Mouse (Mus musculus): ENCODE data around the gene Chmp1a. TPM values are rescaled to one million over a fixed set of nuclear protein-coding genes. Genes with fewer than 3 reads are reported as not detected.
"Not testable (repeated sequence)": the region's sequence is repeated elsewhere in the genome, so short reads cannot be mapped to it uniquely, and the experiment has no call there.

The Chmp1a gene
- total RNA-seq (2021), result 10 to 100 TPM; 41.6 to 53.3 TPM
- long read RNA-seq, experiment 1, partial matches to known transcripts, result 1 of 57 reads
- long read RNA-seq, experiment 1, other reads (novel, unspliced or antisense), result 53 of 57 reads
- long read RNA-seq, experiment 2, partial matches to known transcripts, result 8 of 77 reads
- long read RNA-seq, experiment 2, other reads (novel, unspliced or antisense), result 65 of 77 reads

- peak; percentile 88 for DNase-seq
- intact Hi-C loops (cut with DNase I; ENCODE audit: low total_unique reads), result no loop called here
Measured at GRCm38 (mm10) chr8:123212321-123213117, at the start of gene Chmp1a, which contains the start of gene Spata33. Chmp1a (minus strand) TSS chr8:123212763. Spata33 (plus strand) TSS chr8:123212832.

DNA sequence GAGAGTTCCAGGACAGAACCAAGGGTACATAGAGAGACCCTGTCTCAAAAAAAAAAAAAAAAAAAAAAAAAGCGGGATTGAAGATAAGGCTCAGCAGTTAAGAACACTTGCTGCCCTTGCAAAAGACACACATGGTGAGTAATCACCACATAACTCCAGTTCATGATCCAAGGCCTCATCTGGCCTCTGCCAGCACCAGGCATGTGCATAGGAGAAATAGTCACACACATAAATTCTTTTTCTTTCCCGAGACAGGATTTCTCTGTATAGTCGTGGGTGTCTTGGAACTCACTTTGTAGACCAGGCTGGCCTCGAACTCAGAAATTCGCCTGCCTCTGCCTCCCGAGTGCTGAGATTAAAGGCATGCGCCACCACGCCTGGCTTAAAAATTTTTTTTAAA, 45.0 kb upstream of the Chmp1a start:
- intact Hi-C loops (cut with DNase I; ENCODE audit: low total_unique reads), result not testable (repeated sequence)

GRCm38 (mm10) chr8:123257114-123257513, 44.6 kb upstream of the Chmp1a start:
- intact Hi-C loops (cut with DNase I; ENCODE audit: low total_unique reads), result no loop called here
- DNase-seq, result no peak

More for the DNA sequence above, 45.0 kb upstream of the Chmp1a start:
- not testable (repeated sequence) for DNase-seq

DNA sequence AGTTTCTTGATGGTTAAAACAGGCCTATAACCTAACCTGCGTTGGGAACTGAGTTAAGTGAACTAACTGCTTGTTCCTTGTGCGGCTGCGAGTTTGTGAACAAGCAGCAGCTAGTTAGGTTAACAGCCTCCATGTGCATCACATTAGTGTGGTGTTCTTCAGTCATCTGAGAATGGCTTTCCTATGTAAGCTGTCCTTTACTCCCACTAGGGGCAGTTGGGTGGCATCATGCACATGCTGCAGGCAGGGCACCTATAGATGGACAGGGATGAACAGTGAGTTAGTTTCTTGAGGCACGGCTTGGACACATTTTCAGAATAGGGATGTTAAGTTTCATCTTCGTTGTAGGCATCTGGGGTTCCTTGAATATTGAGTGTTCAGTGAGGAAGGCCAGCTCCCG, 42.6 kb upstream of the Chmp1a start:
- intact Hi-C loops (cut with DNase I; ENCODE audit: low total_unique reads), result no loop called here
- no peak for DNase-seq

GRCm38 (mm10) chr8:123254099-123254885, 41.7 kb upstream of the Chmp1a start, which contains the start of the genes Zfp276 and Vps9d1:
Zfp276 (plus strand) TSS chr8:123254195.
Vps9d1 (minus strand) TSS chr8:123254348.
- intact Hi-C loops (cut with DNase I; ENCODE audit: low total_unique reads), result no loop called here
- peak; percentile 88 for DNase-seq

- intact Hi-C loops (cut with DNase I; ENCODE audit: low total_unique reads), result no loop called here
- DNase-seq, result no peak
Measured at GRCm38 (mm10) chr8:123253451-123254098, 41.0 kb upstream of the Chmp1a start.

DNA sequence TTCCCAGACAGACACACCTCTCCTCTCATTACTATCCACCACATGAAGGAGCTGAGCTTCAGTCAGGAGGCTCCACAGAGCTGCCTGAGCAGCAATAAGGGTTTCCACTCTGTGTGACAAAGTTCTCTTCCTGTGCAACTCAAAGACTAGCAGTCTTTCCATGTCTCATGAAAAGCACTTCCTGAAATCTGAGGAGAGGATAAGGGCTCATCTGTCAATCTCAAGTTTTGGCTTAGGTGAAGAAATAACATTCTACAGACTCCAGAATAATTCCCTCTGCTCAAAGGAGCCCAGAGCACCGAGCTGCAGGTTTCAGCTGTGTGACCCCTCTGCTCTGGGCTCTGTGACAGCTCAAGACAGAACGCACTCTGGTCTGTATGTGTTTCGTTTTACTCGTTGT, 40.4 kb upstream of the Chmp1a start:
- DNase-seq, result no peak
- intact Hi-C loops (cut with DNase I; ENCODE audit: low total_unique reads), result no loop called here

DNA sequence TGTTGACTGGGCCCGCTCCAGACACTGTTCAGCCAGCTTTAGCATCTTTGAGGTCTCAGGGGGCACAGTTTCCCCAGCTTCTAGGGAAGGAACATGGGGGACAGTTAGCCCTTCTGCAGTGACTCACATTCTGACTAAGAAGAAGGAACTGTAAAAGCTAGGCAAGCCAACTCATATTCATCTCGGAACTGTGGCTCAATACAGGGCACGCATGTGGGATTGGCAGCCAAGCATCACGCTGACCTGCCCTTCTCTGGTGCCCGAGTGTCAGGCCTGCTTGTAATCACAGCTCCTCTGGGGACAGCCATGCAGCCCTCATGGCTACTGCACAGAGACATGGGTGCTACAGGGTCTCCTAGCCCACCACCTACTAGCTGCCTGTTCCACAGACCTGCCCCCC, 38.4 kb upstream of the Chmp1a start:
- intact Hi-C loops (cut with DNase I; ENCODE audit: low total_unique reads), result no loop called here
- no peak for DNase-seq

DNA sequence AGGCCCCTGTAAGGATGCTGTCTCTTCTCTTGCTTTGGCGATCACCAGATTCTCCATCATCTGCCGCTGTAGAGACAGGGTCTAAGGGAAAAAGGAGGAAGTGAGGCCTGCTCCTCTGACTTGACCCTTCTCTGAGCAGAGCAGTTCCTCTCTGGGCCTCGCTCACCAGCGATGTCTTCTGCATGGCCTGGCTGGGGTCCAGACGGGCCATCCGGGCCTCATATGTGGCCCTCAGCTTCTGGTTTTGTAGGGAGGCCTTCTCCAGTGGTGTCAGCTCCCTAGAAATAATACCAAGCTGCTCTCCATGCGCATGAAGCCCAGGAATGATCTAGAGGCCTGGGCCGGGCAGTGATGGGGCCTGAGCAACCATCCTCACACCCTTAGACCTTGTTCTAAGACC, 36.0 kb upstream of the Chmp1a start:
- intact Hi-C loops (cut with DNase I; ENCODE audit: low total_unique reads), result no loop called here
- no peak for DNase-seq

DNA sequence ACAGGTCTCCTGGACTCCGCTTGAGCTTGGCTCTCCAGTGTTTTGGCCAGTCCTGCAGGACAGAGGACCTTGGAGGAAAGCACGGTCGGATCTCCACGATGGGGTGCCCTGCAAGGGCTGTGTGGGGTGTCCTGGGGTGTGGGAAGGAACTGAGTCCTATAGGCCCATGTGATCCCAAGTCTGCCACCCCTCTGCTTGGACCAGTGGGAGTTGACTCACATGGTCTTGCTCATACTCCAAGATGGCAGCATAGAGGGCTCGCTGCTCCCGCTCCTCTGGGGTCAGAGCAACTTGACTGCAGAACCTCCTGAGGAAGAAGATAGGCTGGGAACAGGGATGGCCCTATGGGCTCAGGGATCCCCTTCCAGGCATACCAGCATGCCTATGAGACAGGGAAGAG, 35.2 kb upstream of the Chmp1a start:
- no peak for DNase-seq

GRCm38 (mm10) chr8:123245543-123245942, 33.0 kb upstream of the Chmp1a start:
- intact Hi-C loops (cut with DNase I; ENCODE audit: low total_unique reads), result no loop called here

More for the DNA sequence above, 35.2 kb upstream of the Chmp1a start:
- intact Hi-C loops (cut with DNase I; ENCODE audit: low total_unique reads), result no loop called here

DNA sequence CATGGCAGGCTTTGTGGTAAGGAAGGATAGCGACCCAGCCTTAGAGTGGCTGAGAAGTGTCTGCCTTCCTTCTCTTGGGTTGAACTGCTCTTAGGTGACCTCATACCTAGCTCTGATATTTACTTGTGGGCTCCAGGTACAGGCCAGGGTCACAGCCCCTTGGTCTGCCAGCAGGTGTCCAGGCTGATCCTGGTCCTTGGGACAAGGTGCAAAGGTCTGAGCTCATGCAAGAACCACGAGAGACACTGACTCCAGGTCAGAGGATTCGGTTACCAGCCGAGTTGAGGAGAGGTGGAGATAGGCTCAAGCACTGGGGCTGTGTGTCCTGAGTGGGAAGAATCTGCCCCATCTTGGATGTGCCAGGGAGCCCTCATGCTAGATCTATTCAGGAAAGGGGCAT, 31.8 kb upstream of the Chmp1a start:
- intact Hi-C loops (cut with DNase I; ENCODE audit: low total_unique reads), result no loop called here
- no peak for DNase-seq

More at GRCm38 (mm10) chr8:123245543-123245942, 33.0 kb upstream of the Chmp1a start:
- DNase-seq, result no peak

- no peak for DNase-seq
- intact Hi-C loops (cut with DNase I; ENCODE audit: low total_unique reads), result no loop called here
Measured at GRCm38 (mm10) chr8:123243053-123243452, 30.5 kb upstream of the Chmp1a start.

GRCm38 (mm10) chr8:123242107-123242923, 29.8 kb upstream of the Chmp1a start:
- DNase-seq, result no peak
- intact Hi-C loops (cut with DNase I; ENCODE audit: low total_unique reads), result no loop called here

GRCm38 (mm10) chr8:123239398-123239797, 26.8 kb upstream of the Chmp1a start:
- intact Hi-C loops (cut with DNase I; ENCODE audit: low total_unique reads), result no loop called here
- no peak for DNase-seq

- intact Hi-C loops (cut with DNase I; ENCODE audit: low total_unique reads), result no loop called here
- DNase-seq, result peak; percentile 81
Measured at GRCm38 (mm10) chr8:123235520-123236497, 23.2 kb upstream of the Chmp1a start, which contains the start of gene Spata2l. Spata2l (minus strand) TSS chr8:123236233.

DNA sequence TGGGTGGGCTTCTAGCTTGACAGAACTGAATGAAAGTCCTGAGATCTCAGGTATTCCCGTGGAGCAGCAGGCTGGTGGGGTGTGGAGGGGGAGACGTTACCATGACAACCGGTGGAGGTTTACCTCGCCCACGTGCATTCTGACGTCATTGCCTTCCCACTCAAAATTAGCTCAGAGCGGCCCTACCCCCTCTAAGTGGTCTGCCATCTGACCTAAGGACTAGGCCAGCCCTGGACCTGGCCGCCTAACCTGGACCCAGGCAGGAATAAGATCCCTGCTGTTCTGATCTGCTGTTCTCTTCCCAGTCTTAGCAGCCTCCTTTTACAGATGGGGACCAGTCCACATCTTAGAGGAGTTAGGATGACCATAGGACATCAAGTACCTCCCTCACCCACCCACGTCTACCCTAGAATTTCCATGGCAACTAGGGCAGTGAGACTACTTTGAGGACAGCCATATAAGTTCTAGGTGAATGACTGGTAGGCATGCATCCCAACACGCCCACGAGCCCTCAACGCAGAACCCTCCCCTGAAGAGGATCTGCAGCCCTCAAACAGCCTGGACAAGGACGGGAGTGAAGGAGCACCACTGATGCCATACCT, 22.5 kb upstream of the Chmp1a start:
- intact Hi-C loops (cut with DNase I; ENCODE audit: low total_unique reads), result no loop called here
- DNase-seq, result no peak

Data from gastrocnemius, postnatal 14 days (tissue).